Mouse (Mus musculus) small intestine, adult 2 months (tissue): ENCODE data around the gene Snx11. TPM values are rescaled to one million over a fixed set of nuclear protein-coding genes. Genes with fewer than 3 reads are reported as not detected.
A peak's percentile ranks its signal among the peaks of the same experiment; 100 is the strongest.

ENCODE experiments used
- H3K27ac ChIP-seq: fragments of 200-500 bp; 2 replicates; pipeline ENCODE4 v1.5.1; 2012; ENCODE audit warnings: low read depth, low read length, control low read depth, inconsistent platforms; ENCODE audit not compliant: insufficient read depth
- H3K27me3 ChIP-seq: fragments of 200-500 bp; 2 replicates; pipeline ENCODE4 v1.6.1; 2012; ENCODE audit warnings: mild to moderate bottlenecking, moderate library complexity, low read length, inconsistent platforms; ENCODE audit not compliant: control insufficient read depth, insufficient read depth
- H3K36me3 ChIP-seq: fragments of 200-500 bp; 2 replicates; pipeline ENCODE4 v1.6.1; 2012; ENCODE audit warnings: mild to moderate bottlenecking, low read length, control low read depth, inconsistent platforms; ENCODE audit not compliant: control insufficient read depth, insufficient read depth
- H3K4me1 ChIP-seq: fragments of 200-500 bp; 2 replicates; pipeline ENCODE4 v1.6.1; 2012; ENCODE audit warnings: low read length, inconsistent platforms, mixed read lengths; ENCODE audit not compliant: control insufficient read depth, insufficient read depth, insufficient read length
- H3K4me3 ChIP-seq: fragments of 200-500 bp; 2 replicates; pipeline ENCODE4 v1.5.1; 2012; ENCODE audit warnings: low read depth, mild to moderate bottlenecking, control low read depth, inconsistent platforms, low read length, moderate library complexity
- CTCF ChIP-seq: fragments of 200-500 bp; IDR thresholded peaks from 2 replicates; pipeline ENCODE4 v1.5.1; 2012; ENCODE audit warnings: low read depth, mild to moderate bottlenecking, control low read depth, inconsistent platforms, low read length, moderate library complexity, mixed read lengths; ENCODE audit not compliant: insufficient replicate concordance, insufficient read length; ENCODE audit errors: extremely low read depth
- POLR2A ChIP-seq: fragments of 200-500 bp; IDR thresholded peaks from 2 replicates; pipeline ENCODE4 v1.6.1; 2012; ENCODE audit warnings: low read depth, mild to moderate bottlenecking, control low read depth, inconsistent platforms, low read length, moderate library complexity
- WGBS: fragments of 180-500 bp; shearing (Covaris S2); methylation state at CpG from one replicate; pipeline ENCODE4 v1.1.7; 2018; 5-methylcytosine and 5-hydroxymethylcytosine counted together
- polyA plus RNA-seq: library from polyadenylated mRNA; depleted of rRNA; stranded (reverse); fragments of >200 nt; gene quantifications from 2 replicates; pipeline ENCODE4 v1.2.3, GENCODE M21; 2012

Gene Snx11
- polyA plus RNA-seq, 1 experiment, result 13.2 TPM

- H3K27ac ChIP-seq, result peak overlapping the region; percentile 60
- TF ChIP-seq CTCF (no peak), POLR2A (no peak)
- WGBS, result 87% methylated on average over 13 of the region's 13 CpGs
Observed at GRCm38 (mm10) chr11:96764511-96765350, 12.6 kb downstream of the Snx11 start.

GRCm38 (mm10) chr11:96762742-96763470 is 14.5 kb downstream of the Snx11 start:
- 59% methylated on average over 15 of the region's 15 CpGs for WGBS
- TF ChIP-seq POLR2A, result no peak
- TF ChIP-seq CTCF, result no peak
- Histone ChIP-seq H3K4me3 (no peak overlapping the region), H3K27me3 (no peaks in the 10 kb centered on the region), H3K4me1 (peaks cover 10% of the 10 kb centered on the region), H3K27ac (no peak overlapping the region), H3K36me3 (peaks cover 2% of the 10 kb centered on the region; the same call in 1 of the 2 replicates)

More at GRCm38 (mm10) chr11:96764511-96765350, 12.6 kb downstream of the Snx11 start:
- H3K27me3 ChIP-seq, result no peaks in the 10 kb centered on the region
- no peak overlapping the region for H3K4me3 ChIP-seq
- peaks cover 14% of the 10 kb centered on the region for H3K36me3 ChIP-seq
- peaks cover 10% of the 10 kb centered on the region for H3K4me1 ChIP-seq

GRCm38 (mm10) chr11:96761984-96762383 is 15.4 kb downstream of the Snx11 start:
- no peaks in the 10 kb centered on the region for H3K27me3 ChIP-seq
- 70% methylated on average over 7 of the region's 7 CpGs for WGBS
- H3K4me3 ChIP-seq, result no peak overlapping the region
- H3K4me1 ChIP-seq, result peaks cover 10% of the 10 kb centered on the region
- H3K36me3 ChIP-seq, result no peaks in the 10 kb centered on the region
- no peak for TF ChIP-seq POLR2A
- no peak for TF ChIP-seq CTCF
- no peak overlapping the region for H3K27ac ChIP-seq

GRCm38 (mm10) chr11:96760042-96760441 is 17.3 kb downstream of the Snx11 start:
- no peak overlapping the region for H3K27ac ChIP-seq
- no peak overlapping the region for H3K4me3 ChIP-seq
- no peaks in the 10 kb centered on the region for H3K36me3 ChIP-seq
- peaks cover 2% of the 10 kb centered on the region for H3K4me1 ChIP-seq
- no peaks in the 10 kb centered on the region for H3K27me3 ChIP-seq
- 28% methylated on average over 3 of the region's 3 CpGs for WGBS
- TF ChIP-seq POLR2A, result no peak
- TF ChIP-seq CTCF, result peak; percentile 38; the same call in 1 of the 2 replicates

- no peaks in the 10 kb centered on the region for H3K27me3 ChIP-seq
- H3K36me3 ChIP-seq, result no peaks in the 10 kb centered on the region
- H3K4me3 ChIP-seq, result no peak overlapping the region
- no peak for TF ChIP-seq CTCF
- no peak for TF ChIP-seq POLR2A
- WGBS, result 64% methylated on average over 5 of the region's 5 CpGs
- peaks cover 2% of the 10 kb centered on the region; the same call in 1 of the 2 replicates for H3K4me1 ChIP-seq
- H3K27ac ChIP-seq, result no peak overlapping the region
Observed at GRCm38 (mm10) chr11:96758402-96758801, 19.0 kb downstream of the Snx11 start.

- Histone ChIP-seq H3K4me3 (no peak overlapping the region), H3K27ac (no peak overlapping the region), H3K27me3 (no peaks in the 10 kb centered on the region), H3K4me1 (no peaks in the 10 kb centered on the region), H3K36me3 (no peaks in the 10 kb centered on the region)
- TF ChIP-seq POLR2A (no peak), CTCF (no peak)
- 48% methylated on average over 4 of the region's 4 CpGs for WGBS
Observed at GRCm38 (mm10) chr11:96757421-96757820, 19.9 kb downstream of the Snx11 start.

GRCm38 (mm10) chr11:96755298-96755697 is 22.1 kb downstream of the Snx11 start:
- Histone ChIP-seq H3K4me3 (no peak overlapping the region), H3K36me3 (no peaks in the 10 kb centered on the region), H3K27me3 (no peaks in the 10 kb centered on the region), H3K27ac (no peak overlapping the region), H3K4me1 (no peaks in the 10 kb centered on the region)
- TF ChIP-seq POLR2A (no peak), CTCF (no peak)
- WGBS, result 95% methylated on average over 2 of the region's 2 CpGs
